Mouse (Mus musculus) myocyte (in vitro differentiated cells): ENCODE data around the gene Tsnax.

Experiments used
- E2F4 ChIP-seq: IDR thresholded peaks from one replicate; pipeline ENCODE4 v1.6.1; 2011; ENCODE audit warnings: mild to moderate bottlenecking, control low read depth, moderate library complexity; ENCODE audit not compliant: insufficient read depth
- MAX ChIP-seq: IDR thresholded peaks from one replicate; pipeline ENCODE4 v1.6.1; 2011; ENCODE audit warnings: low read depth, mild to moderate bottlenecking, control low read depth
- POLR2A ChIP-seq: IDR thresholded peaks from one replicate; pipeline ENCODE4 v1.6.1; 2011; ENCODE audit warnings: low read depth, mild to moderate bottlenecking, control low read depth, moderate library complexity; ENCODE audit not compliant: insufficient read length
- POLR2AphosphoS2 ChIP-seq: IDR thresholded peaks from one replicate; pipeline ENCODE4 v1.6.1; 2011; ENCODE audit warnings: low read depth, control low read depth; ENCODE audit not compliant: insufficient read length
- TCF12 ChIP-seq: IDR thresholded peaks from one replicate; pipeline ENCODE4 v1.6.1; 2011; ENCODE audit warnings: mild to moderate bottlenecking, control low read depth; ENCODE audit not compliant: poor library complexity, insufficient read depth, severe bottlenecking
- USF1 ChIP-seq: IDR thresholded peaks from one replicate; pipeline ENCODE4 v1.6.1; 2011; ENCODE audit warnings: low read depth, mild to moderate bottlenecking, control low read depth, moderate library complexity

DNA sequence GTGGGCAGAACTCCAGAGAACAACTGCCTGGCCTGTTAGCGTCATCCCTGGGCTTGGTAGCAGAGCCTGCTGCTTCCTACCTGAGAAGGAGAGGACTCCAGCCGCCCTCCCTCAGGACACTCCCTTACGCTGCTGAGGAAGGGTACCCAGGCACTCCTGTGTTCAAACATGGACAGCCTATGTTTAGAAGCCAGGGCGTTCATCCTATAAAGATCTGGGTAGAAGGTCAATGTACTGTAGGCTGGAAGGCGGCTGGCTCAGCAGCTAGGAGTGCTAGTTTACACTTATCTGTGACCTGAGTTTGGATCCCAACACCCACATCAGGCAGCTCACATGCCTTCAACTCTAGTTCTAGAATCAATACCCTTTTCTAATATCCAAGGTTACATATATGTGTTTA is 49.6 kb upstream of the Tsnax start:
- TF ChIP-seq MAX (no peak), POLR2A (no peak), E2F4 (no peak), USF1 (no peak), POLR2AphosphoS2 (no peak), TCF12 (no peak)
